Mouse (Mus musculus): ENCODE data around the gene Ifna13. TPM values are rescaled to one million over a fixed set of nuclear protein-coding genes. Genes with fewer than 3 reads are reported as not detected.

The Ifna13 gene
- total RNA-seq, 1 experiment, result not detected

DNA sequence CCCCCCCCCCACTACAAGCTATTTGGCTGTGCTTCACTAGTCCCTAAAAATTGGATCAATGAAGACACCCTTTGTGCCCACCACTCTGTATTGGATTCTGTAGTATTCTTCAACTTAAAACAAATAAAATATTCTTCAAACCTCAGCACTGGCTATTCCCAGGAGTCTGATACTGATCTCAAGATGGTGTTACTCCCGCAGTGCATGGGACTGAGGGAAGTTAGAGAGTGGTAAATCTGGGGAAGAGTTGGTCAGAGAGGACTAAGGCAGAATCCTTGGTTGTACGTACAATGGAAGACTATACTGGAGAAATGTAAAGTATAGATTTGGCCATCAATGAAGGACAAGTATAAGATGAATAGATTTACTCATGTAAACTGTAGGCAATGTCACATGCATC is 1.7 kb downstream of the Ifna13 start:
- in situ Hi-C loops (cut with MboI; ENCODE audit: low sequenced_read_pairs in 2 of 2, unreplicated experiment in 2 of 2), result no loop called here
- TF ChIP-seq CHD2 (IDR thresholded peaks at IDR 0.05; ENCODE audit: low read depth, low read length) (no peak), HCFC1 (IDR thresholded peaks at IDR 0.05; ENCODE audit: borderline replicate concordance, insufficient read depth, low read length) (no peak), MAFK (IDR thresholded peaks at IDR 0.05; ENCODE audit: insufficient read depth, low read depth, low read length) (no peak), ZC3H11A (IDR thresholded peaks at IDR 0.05; ENCODE audit: borderline replicate concordance, low read depth, low read length) (no peak), ZNF384 (IDR thresholded peaks at IDR 0.05; ENCODE audit: low read depth, low read length) (no peak)
- Histone ChIP-seq H3K9ac (ENCODE audit: insufficient read depth, low read depth, low read length, poor library complexity, severe bottlenecking) (no peak overlapping the region), H3K36me3 (ENCODE audit: control insufficient read depth, insufficient read depth, low read length, poor library complexity, severe bottlenecking) (no peaks in the 10 kb centered on the region), H3K4me1 (ENCODE audit: control insufficient read depth in 2 of 2, insufficient read depth in 2 of 2, low read length in 2 of 2, poor library complexity in 1 of 2) (no peaks in the 10 kb centered on the region), H3K4me3 (ENCODE audit: insufficient read depth in 1 of 2, low read depth in 1 of 2, low read length in 2 of 2, poor library complexity in 1 of 2, severe bottlenecking in 1 of 2) (no peak overlapping the region), H3K9me3 (ENCODE audit: control insufficient read depth, insufficient read depth, low read depth, low read length) (peaks cover 2% of the 10 kb centered on the region; the same call in 1 of the 2 replicates), H3K27ac (ENCODE audit: insufficient read depth, low read depth, low read length, poor library complexity, severe bottlenecking) (no peak overlapping the region)
- no peak for DNase-seq (ENCODE audit: low read depth, low spot score)

DNA sequence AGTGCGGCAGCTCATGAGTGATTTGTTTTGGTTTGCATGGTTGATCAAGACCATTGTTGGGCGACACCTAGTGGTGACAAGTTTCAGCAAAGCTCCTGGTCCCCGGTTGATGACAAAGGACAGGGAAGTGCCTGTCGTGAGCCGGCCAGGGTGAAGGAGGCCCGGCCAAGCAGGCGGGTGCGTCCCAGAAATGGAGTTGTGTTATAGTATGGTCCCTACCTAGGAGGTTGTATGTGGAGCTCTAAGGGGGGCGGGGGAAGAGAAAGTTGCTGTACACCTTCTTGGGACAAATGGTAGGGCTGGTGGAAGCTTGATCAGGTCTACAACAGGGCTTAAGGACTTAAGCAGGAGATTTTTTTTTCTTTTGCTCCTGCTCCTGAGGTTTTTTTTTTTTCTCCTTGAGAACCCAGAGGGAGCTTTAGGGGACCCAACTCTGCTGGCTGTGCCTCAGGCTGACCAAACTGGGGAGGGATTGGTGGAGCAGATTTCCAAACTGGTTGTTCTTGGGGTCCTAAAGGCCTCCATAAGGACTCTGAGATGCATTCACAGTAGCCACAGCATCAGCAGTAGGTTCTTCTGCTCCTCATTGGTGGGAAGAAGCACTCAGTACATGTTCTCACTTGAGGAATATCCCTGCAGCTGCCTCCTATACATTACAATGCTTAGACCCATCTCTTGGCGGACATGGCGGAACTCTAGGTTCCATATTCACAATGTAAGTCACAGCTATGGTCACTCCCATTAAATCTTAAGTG is 3.0 kb downstream of the Ifna13 start:
- Histone ChIP-seq H3K4me3 (ENCODE audit: insufficient read depth in 1 of 2, low read depth in 1 of 2, low read length in 2 of 2, poor library complexity in 1 of 2, severe bottlenecking in 1 of 2) (no peak overlapping the region), H3K36me3 (ENCODE audit: control insufficient read depth, insufficient read depth, low read length, poor library complexity, severe bottlenecking) (no peaks in the 10 kb centered on the region), H3K9ac (ENCODE audit: insufficient read depth, low read depth, low read length, poor library complexity, severe bottlenecking) (no peak overlapping the region), H3K27ac (ENCODE audit: insufficient read depth, low read depth, low read length, poor library complexity, severe bottlenecking) (no peak overlapping the region), H3K9me3 (ENCODE audit: control insufficient read depth, insufficient read depth, low read depth, low read length) (peaks cover 2% of the 10 kb centered on the region; the same call in 1 of the 2 replicates), H3K4me1 (ENCODE audit: control insufficient read depth in 2 of 2, insufficient read depth in 2 of 2, low read length in 2 of 2, poor library complexity in 1 of 2) (no peaks in the 10 kb centered on the region)
- peak; percentile 100 for DNase-seq (ENCODE audit: low read depth, low spot score)
- in situ Hi-C loops (cut with MboI; ENCODE audit: low sequenced_read_pairs in 2 of 2, unreplicated experiment in 2 of 2), result no loop called here
- TF ChIP-seq MAFK (IDR thresholded peaks at IDR 0.05; ENCODE audit: insufficient read depth, low read depth, low read length), result no peak
- TF ChIP-seq ZC3H11A (IDR thresholded peaks at IDR 0.05; ENCODE audit: borderline replicate concordance, low read depth, low read length), result no peak
- TF ChIP-seq ZNF384 (IDR thresholded peaks at IDR 0.05; ENCODE audit: low read depth, low read length), result 0 out of 2 replicates have a peak, but pooled peaks have one; percentile 29
- TF ChIP-seq CHD2 (IDR thresholded peaks at IDR 0.05; ENCODE audit: low read depth, low read length), result no peak
- TF ChIP-seq HCFC1 (IDR thresholded peaks at IDR 0.05; ENCODE audit: borderline replicate concordance, insufficient read depth, low read length), result no peak

DNA sequence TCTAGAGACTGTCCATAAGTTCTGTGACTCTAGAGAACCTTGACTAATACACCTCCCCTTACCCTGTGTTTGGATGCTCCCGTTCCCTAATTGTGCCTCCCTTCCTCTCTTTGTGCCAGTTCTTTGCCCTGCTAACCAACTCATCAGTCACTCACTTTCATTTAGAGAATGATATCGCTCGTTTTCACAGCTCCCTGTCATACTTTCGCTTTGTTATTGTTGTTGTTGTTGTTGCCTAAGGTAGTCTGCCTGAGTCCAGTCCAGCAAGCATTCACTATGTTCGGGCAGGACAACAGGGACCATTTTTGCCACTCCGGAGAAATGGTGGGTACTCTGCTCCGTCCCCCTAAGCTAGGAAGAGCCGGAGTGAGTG is 3.6 kb downstream of the Ifna13 start:
- no peak overlapping the region for H3K27ac ChIP-seq (ENCODE audit: insufficient read depth, low read depth, low read length, poor library complexity, severe bottlenecking)
- TF ChIP-seq CHD2 (IDR thresholded peaks at IDR 0.05; ENCODE audit: low read depth, low read length), result no peak
- TF ChIP-seq MAFK (IDR thresholded peaks at IDR 0.05; ENCODE audit: insufficient read depth, low read depth, low read length), result no peak
- TF ChIP-seq ZNF384 (IDR thresholded peaks at IDR 0.05; ENCODE audit: low read depth, low read length), result no peak
- TF ChIP-seq HCFC1 (IDR thresholded peaks at IDR 0.05; ENCODE audit: borderline replicate concordance, insufficient read depth, low read length), result no peak
- TF ChIP-seq ZC3H11A (IDR thresholded peaks at IDR 0.05; ENCODE audit: borderline replicate concordance, low read depth, low read length), result no peak
- no peaks in the 10 kb centered on the region for H3K36me3 ChIP-seq (ENCODE audit: control insufficient read depth, insufficient read depth, low read length, poor library complexity, severe bottlenecking)
- in situ Hi-C loops (cut with MboI; ENCODE audit: low sequenced_read_pairs in 2 of 2, unreplicated experiment in 2 of 2), result no loop called here
- DNase-seq (ENCODE audit: low read depth, low spot score), result no peak
- no peaks in the 10 kb centered on the region for H3K4me1 ChIP-seq (ENCODE audit: control insufficient read depth in 2 of 2, insufficient read depth in 2 of 2, low read length in 2 of 2, poor library complexity in 1 of 2)
- H3K9me3 ChIP-seq (ENCODE audit: control insufficient read depth, insufficient read depth, low read depth, low read length), result peaks cover 2% of the 10 kb centered on the region; the same call in 1 of the 2 replicates
- no peak overlapping the region for H3K4me3 ChIP-seq (ENCODE audit: insufficient read depth in 1 of 2, low read depth in 1 of 2, low read length in 2 of 2, poor library complexity in 1 of 2, severe bottlenecking in 1 of 2)
- H3K9ac ChIP-seq (ENCODE audit: insufficient read depth, low read depth, low read length, poor library complexity, severe bottlenecking), result no peak overlapping the region

DNA sequence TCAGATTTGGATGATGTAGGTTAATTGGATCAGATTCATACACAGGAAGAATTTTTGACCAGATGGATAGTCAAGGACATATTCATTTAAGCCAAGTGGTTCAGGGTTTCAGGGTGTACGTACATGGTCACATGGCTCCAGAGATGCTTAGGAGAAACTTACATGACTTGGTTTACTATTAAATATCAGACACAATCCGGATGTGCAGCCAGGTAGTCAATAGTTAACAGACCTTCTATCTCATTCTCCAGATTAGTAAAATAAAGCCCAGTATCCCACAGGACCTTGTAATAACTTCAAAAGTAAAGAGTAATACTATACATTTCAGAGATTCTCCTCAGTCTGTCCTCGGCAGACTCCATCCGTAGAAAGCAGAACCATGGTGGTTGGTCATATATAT is 9.9 kb downstream of the Ifna13 start, which contains the start of gene C87499:
Gene C87499 (minus strand): TSS at position 101 of the 400 bp plus-strand sequence.
- no peak for TF ChIP-seq HCFC1 (IDR thresholded peaks at IDR 0.05; ENCODE audit: borderline replicate concordance, insufficient read depth, low read length)

More for the DNA sequence above, 9.9 kb downstream of the Ifna13 start, which contains the start of gene C87499:
- Histone ChIP-seq H3K4me1 (ENCODE audit: control insufficient read depth in 2 of 2, insufficient read depth in 2 of 2, low read length in 2 of 2, poor library complexity in 1 of 2) (no peaks in the 10 kb centered on the region), H3K9me3 (ENCODE audit: control insufficient read depth, insufficient read depth, low read depth, low read length) (no peaks in the 10 kb centered on the region), H3K9ac (ENCODE audit: insufficient read depth, low read depth, low read length, poor library complexity, severe bottlenecking) (no peak within 1 kb of the TSS), H3K36me3 (ENCODE audit: control insufficient read depth, insufficient read depth, low read length, poor library complexity, severe bottlenecking) (no peaks in the 10 kb centered on the region), H3K4me3 (ENCODE audit: insufficient read depth in 1 of 2, low read depth in 1 of 2, low read length in 2 of 2, poor library complexity in 1 of 2, severe bottlenecking in 1 of 2) (no peak within 1 kb of the TSS), H3K27ac (ENCODE audit: insufficient read depth, low read depth, low read length, poor library complexity, severe bottlenecking) (no peak within 1 kb of the TSS)
- DNase-seq (ENCODE audit: low read depth, low spot score), result no peak
- in situ Hi-C loops (cut with MboI; ENCODE audit: low sequenced_read_pairs in 2 of 2, unreplicated experiment in 2 of 2), result no loop called here

Data from ES-E14 (cell line).